Mouse (Mus musculus): ENCODE measurements at regions not wholly inside any gene's neighbourhood (a gene's known extent, or its start where the extent isn't known, plus 50 kb on each side); places are given as distances from the start of the nearest gene placed in this dataset.
A peak's percentile ranks its signal among the peaks of the same experiment; 100 is the strongest.
"Not testable (repeated sequence)": the region's sequence is repeated elsewhere in the genome, so short reads cannot be mapped to it uniquely, and the experiment has no call there.

DNA sequence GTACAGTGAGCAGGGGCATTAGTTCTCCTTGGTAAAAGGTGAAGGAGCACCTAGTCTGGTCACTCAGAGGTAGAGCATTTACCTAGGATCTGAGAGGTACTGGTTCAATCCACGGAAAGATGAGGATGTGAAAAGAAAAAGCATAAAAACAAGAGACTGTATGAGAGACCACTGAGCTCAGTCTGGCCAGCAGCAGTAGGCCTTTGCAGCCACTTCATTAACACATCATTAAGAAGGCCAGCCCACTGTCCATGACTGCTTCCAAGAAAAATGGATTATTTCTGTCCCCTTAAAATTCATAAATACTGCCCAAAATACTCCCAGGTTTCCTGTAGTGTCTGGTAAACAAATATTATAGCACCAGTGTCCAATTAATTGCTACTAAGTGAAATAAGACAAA is 499.3 kb upstream of the 4930578C19Rik start:
- Histone ChIP-seq H3K4me3 (replicated peaks; ENCODE audit: extremely low read depth, low read depth, low read length) (no peak overlapping the region), H3K4me1 (ENCODE audit: control insufficient read depth, insufficient read depth, low read length) (no peaks in the 10 kb centered on the region)
- DNase-seq = no peak
- 43% methylated on average over 1 of the region's 1 CpGs for WGBS
- TF ChIP-seq POLR2A (IDR thresholded peaks at IDR 0.05; ENCODE audit: borderline replicate concordance, extremely low read depth, low read depth, low read length) = no peak
- TF ChIP-seq CTCF (IDR thresholded peaks at IDR 0.05; ENCODE audit: insufficient read depth, low read length) = no peak

GRCm38 (mm10) chrX:18942612-18943011 is 481.4 kb upstream of the 4930578C19Rik start:
- Histone ChIP-seq H3K4me1 (ENCODE audit: control insufficient read depth, insufficient read depth, low read length) (no peaks in the 10 kb centered on the region), H3K4me3 (replicated peaks; ENCODE audit: extremely low read depth, low read depth, low read length) (no peak overlapping the region)
- TF ChIP-seq CTCF (IDR thresholded peaks at IDR 0.05; ENCODE audit: insufficient read depth, low read length) (no peak), POLR2A (IDR thresholded peaks at IDR 0.05; ENCODE audit: borderline replicate concordance, extremely low read depth, low read depth, low read length) (no peak)
- no peak for DNase-seq
- 55% methylated on average over 1 of the region's 1 CpGs for WGBS

DNA sequence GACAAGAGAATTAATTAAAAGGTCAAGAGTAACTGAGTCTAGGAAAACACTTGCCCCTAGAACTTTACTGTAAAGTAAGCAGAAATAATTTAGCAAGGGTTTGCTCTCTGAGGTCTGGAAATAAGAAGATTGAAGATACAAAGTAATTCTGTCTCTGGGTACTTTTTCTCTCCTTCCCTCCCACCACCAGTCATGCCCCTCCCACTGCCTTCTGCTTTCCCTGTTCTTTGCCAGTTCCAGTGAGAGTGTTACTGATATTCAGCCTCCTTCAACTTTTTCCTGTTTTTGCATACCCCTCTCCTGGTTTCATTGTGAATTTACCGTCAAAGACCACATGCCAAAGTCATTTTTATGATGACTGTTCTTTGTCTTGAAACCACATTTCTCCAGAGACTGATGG is 472.1 kb upstream of the 4930578C19Rik start:
- H3K4me1 ChIP-seq (ENCODE audit: control insufficient read depth, insufficient read depth, low read length) = no peaks in the 10 kb centered on the region
- WGBS = 43% methylated on average over 1 of the region's 1 CpGs
- no peak for DNase-seq
- H3K4me3 ChIP-seq (replicated peaks; ENCODE audit: extremely low read depth, low read depth, low read length) = no peak overlapping the region
- TF ChIP-seq CTCF (IDR thresholded peaks at IDR 0.05; ENCODE audit: insufficient read depth, low read length) = no peak
- no peak for TF ChIP-seq POLR2A (IDR thresholded peaks at IDR 0.05; ENCODE audit: borderline replicate concordance, extremely low read depth, low read depth, low read length)

DNA sequence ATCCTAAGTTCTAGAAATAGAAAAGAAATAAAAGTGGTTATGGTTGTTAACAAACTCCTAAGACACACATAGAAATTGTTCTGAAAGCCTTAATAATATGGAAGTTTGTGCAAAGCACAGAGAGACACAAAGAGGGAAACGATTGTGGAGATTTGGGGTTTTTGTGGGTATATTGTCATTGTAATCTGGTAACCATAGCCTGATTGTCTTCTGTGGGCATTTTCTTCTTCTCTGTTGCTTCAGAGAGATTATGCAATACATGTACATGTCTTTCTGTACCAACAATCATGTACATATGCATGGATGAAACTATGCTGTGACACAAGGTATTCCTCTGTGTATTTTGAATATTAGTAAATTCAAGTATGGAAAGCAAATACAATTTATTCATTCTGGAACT is 461.9 kb upstream of the 4930578C19Rik start:
- TF ChIP-seq POLR2A (IDR thresholded peaks at IDR 0.05; ENCODE audit: borderline replicate concordance, extremely low read depth, low read depth, low read length) (no peak), CTCF (IDR thresholded peaks at IDR 0.05; ENCODE audit: insufficient read depth, low read length) (no peak)
- 60% methylated on average over 1 of the region's 1 CpGs for whole genome bisulfite sequencing
- no peaks in the 10 kb centered on the region for H3K4me1 ChIP-seq (ENCODE audit: control insufficient read depth, insufficient read depth, low read length)
- DNase-seq = no peak
- H3K4me3 ChIP-seq (replicated peaks; ENCODE audit: extremely low read depth, low read depth, low read length) = no peak overlapping the region

DNA sequence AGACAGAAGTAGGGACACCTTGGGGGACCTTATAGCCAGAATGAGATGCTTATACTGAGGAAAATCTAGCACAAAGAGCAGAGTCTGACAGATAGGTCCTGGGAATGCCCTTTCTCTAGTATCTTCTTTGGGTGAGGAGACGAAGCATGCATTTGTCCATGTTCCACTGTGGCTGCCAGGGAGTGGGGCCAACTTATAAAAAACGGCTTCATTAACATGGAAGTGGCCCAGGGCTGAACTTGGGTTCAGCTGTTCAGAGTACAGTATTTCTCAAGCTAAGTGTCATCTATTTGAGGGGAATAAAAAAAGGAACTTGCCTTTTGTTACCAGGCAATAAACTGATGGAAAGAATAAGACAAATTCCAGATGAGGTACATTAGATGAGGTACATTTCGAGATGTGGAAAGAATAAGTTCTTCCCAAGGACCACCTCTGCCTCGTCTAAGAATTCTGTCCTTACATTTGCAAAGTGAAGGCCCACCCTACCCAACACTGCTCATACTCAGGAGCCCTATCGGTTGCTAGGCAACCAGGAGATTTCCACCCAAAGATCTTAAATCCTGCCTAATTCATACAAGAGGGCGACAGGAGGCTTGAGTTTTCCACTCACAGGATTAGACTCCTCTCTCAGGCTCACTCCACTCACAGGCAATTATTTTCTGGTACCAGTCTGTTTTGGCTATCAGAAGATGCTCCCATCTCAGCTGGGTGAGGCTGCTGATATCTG is 460.3 kb upstream of the 4930578C19Rik start:
- TF ChIP-seq POLR2A (IDR thresholded peaks at IDR 0.05; ENCODE audit: borderline replicate concordance, extremely low read depth, low read depth, low read length) (no peak), CTCF (IDR thresholded peaks at IDR 0.05; ENCODE audit: insufficient read depth, low read length) (no peak)
- no peaks in the 10 kb centered on the region for H3K4me1 ChIP-seq (ENCODE audit: control insufficient read depth, insufficient read depth, low read length)
- DNase-seq = no peak
- WGBS = 61% methylated on average over 6 of the region's 6 CpGs
- H3K4me3 ChIP-seq (replicated peaks; ENCODE audit: extremely low read depth, low read depth, low read length) = no peak overlapping the region

- no peak for DNase-seq
- Histone ChIP-seq H3K4me1 (ENCODE audit: control insufficient read depth, insufficient read depth, low read length) (no peaks in the 10 kb centered on the region), H3K4me3 (replicated peaks; ENCODE audit: extremely low read depth, low read depth, low read length) (no peak overlapping the region)
- TF ChIP-seq CTCF (IDR thresholded peaks at IDR 0.05; ENCODE audit: insufficient read depth, low read length) (no peak), POLR2A (IDR thresholded peaks at IDR 0.05; ENCODE audit: borderline replicate concordance, extremely low read depth, low read depth, low read length) (no peak)
- 64% methylated on average over 2 of the region's 2 CpGs for WGBS
Measured at GRCm38 (mm10) chrX:18882784-18883171, 421.6 kb upstream of the 4930578C19Rik start.

- TF ChIP-seq POLR2A (IDR thresholded peaks at IDR 0.05; ENCODE audit: borderline replicate concordance, extremely low read depth, low read depth, low read length) (no peak), CTCF (IDR thresholded peaks at IDR 0.05; ENCODE audit: insufficient read depth, low read length) (peak; percentile 50)
- Histone ChIP-seq H3K4me1 (ENCODE audit: control insufficient read depth, insufficient read depth, low read length) (no peaks in the 10 kb centered on the region), H3K4me3 (replicated peaks; ENCODE audit: extremely low read depth, low read depth, low read length) (no peak overlapping the region)
- peak; percentile 27 for DNase-seq
- 33% methylated on average over 8 of the region's 8 CpGs for WGBS
Measured at GRCm38 (mm10) chrX:18882088-18882783, 421.0 kb upstream of the 4930578C19Rik start.

DNA sequence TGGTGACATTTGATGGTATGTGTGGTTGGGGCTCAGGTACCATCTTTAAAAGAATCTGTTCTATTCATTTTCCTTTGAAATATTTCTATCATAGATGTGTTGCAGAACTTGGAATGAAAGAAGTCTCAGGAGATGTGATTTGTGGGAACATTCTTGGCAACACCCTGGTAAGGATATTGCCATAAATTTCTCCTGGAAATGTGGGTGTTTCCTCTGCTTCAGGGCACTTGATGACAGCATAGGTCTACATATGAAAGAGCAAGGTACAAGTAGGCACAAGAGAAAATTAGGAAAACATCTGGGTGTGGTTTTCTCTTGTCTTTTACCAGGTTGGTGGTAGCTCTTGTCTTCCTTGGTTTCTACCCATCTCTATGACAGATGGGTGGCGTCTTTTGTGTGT is 414.5 kb upstream of the 4930578C19Rik start:
- no peak for DNase-seq
- Histone ChIP-seq H3K4me3 (replicated peaks; ENCODE audit: extremely low read depth, low read depth, low read length) (no peak overlapping the region), H3K4me1 (ENCODE audit: control insufficient read depth, insufficient read depth, low read length) (no peaks in the 10 kb centered on the region)
- TF ChIP-seq CTCF (IDR thresholded peaks at IDR 0.05; ENCODE audit: insufficient read depth, low read length) = no peak
- TF ChIP-seq POLR2A (IDR thresholded peaks at IDR 0.05; ENCODE audit: borderline replicate concordance, extremely low read depth, low read depth, low read length) = no peak
- 79% methylated on average over 1 of the region's 1 CpGs for WGBS

- no peak for DNase-seq
- no peaks in the 10 kb centered on the region for H3K4me1 ChIP-seq (ENCODE audit: control insufficient read depth, insufficient read depth, low read length)
- TF ChIP-seq POLR2A (IDR thresholded peaks at IDR 0.05; ENCODE audit: borderline replicate concordance, extremely low read depth, low read depth, low read length) (no peak), CTCF (IDR thresholded peaks at IDR 0.05; ENCODE audit: insufficient read depth, low read length) (no peak)
- no peak overlapping the region for H3K4me3 ChIP-seq (replicated peaks; ENCODE audit: extremely low read depth, low read depth, low read length)
Measured at GRCm38 (mm10) chrX:18874051-18874450, 412.9 kb upstream of the 4930578C19Rik start.

DNA sequence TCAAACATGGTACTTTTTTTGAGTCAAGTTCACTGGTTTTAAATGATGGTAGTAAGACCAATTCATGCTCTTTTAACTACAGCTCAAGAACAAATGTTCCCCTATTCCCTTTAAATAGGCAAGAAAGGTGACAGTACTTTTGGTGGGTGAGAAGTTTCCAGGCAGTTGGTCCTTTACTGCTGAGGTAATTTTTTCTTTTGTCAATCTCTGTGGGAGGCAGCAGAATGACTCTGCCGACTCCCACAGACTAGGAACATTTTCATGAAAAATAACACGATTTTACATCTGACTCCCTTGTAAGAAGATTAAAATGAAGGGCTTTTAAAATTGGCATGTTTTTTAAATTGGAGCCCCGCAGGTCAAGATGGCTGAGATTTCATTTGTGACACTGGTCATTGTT is 377.5 kb upstream of the 4930578C19Rik start:
- H3K4me3 ChIP-seq (replicated peaks; ENCODE audit: extremely low read depth, low read depth, low read length) = no peak overlapping the region
- WGBS = 48% methylated on average over 3 of the region's 3 CpGs
- no peaks in the 10 kb centered on the region for H3K4me1 ChIP-seq (ENCODE audit: control insufficient read depth, insufficient read depth, low read length)
- DNase-seq = no peak
- TF ChIP-seq CTCF (IDR thresholded peaks at IDR 0.05; ENCODE audit: insufficient read depth, low read length) (no peak), POLR2A (IDR thresholded peaks at IDR 0.05; ENCODE audit: borderline replicate concordance, extremely low read depth, low read depth, low read length) (no peak)

DNA sequence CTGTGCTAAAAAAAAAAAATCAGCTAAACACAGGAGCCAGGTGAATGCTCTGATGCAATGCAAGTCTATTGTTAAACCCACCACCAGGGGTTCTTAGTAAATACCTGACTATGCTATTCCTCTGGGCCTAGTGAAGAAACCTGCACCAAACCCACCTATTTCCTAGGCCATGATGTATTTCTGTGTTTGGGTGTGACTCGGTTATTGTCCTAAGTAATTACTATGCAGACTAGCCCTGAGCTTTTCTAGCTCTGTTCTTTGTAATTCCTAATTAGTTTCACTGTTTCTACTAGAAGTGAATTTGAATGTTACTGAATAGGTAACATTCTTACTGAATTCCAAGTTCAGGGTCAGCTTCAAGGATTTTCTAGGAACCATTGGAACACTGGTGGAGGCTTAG is 363.8 kb upstream of the 4930578C19Rik start:
- not testable (repeated sequence) for DNase-seq; H3K4me3 ChIP-seq (replicated peaks; ENCODE audit: extremely low read depth, low read depth, low read length); H3K4me1 ChIP-seq (ENCODE audit: control insufficient read depth, insufficient read depth, low read length)
- WGBS = 78% methylated on average over 1 of the region's 1 CpGs
